Mouse (Mus musculus): ENCODE measurements around the gene Szrd1.

- TF ChIP-seq CTCF (IDR thresholded peaks at IDR 0.05) (no peak), EP300 (IDR thresholded peaks at IDR 0.05) (no peak)
Observed at GRCm38 (mm10) chr4:141066709-141067515, 72.7 kb downstream of the Szrd1 start.

Measured in lung, postnatal 0 days (tissue).